Mouse (Mus musculus): ENCODE measurements around the gene Abhd11.

DNA sequence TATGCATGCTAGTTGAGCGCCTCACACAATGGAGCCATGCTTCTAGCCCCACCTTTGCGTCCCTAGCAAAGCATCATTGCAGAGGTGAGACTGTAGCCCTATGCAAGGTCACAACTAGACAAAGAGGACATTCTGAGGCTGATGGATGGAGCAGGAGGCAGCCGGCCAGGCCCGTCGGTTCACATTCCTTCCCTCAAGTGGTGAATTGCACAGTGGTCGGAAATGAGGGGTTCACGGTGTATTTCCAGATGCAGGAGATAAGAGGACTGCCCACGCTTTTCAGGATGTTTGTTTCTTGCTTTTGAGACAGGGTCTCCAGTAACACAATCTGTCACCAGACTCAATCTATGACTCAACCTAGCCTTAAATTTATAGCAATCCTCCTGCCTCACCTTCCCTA lies 38.3 kb upstream of the Abhd11 start:
- TF ChIP-seq CTCF (IDR thresholded peaks at IDR 0.05; ENCODE audit: extremely low read depth, insufficient read depth, low read length) (no peak), POLR2A (IDR thresholded peaks at IDR 0.05; ENCODE audit: extremely low read depth, insufficient read depth, low read length) (no peak)
